Mouse (Mus musculus) limb, embryonic 15.5 days (tissue): ENCODE data around the gene Olfr1105. TPM values are rescaled to one million over a fixed set of nuclear protein-coding genes. Genes with fewer than 3 reads are reported as not detected.

Experiments used
- ATAC-seq: fragments of 200-750 bp; cut with Nextera tagmentation; 2 replicates; pipeline ENCODE4 v1.8.0; 2017; ENCODE audit warnings: low read depth, moderate TSS enrichment; ENCODE audit not compliant: insufficient number of reproducible peaks, low FRiP score, low TSS enrichment
- H3K27ac ChIP-seq: fragments of 300-500 bp; sonication (generic); 2 replicates; pipeline ENCODE4 v1.5.1; 2015; ENCODE audit warnings: moderate library complexity, mild to moderate bottlenecking, inconsistent platforms
- H3K27me3 ChIP-seq: fragments of 300-500 bp; sonication (generic); 2 replicates; pipeline ENCODE4 v1.6.1; 2015; ENCODE audit warnings: inconsistent platforms
- H3K36me3 ChIP-seq: fragments of 300-500 bp; sonication (generic); 2 replicates; pipeline ENCODE4 v1.6.1; 2015; ENCODE audit warnings: inconsistent platforms
- H3K4me1 ChIP-seq: fragments of 300-500 bp; sonication (generic); 2 replicates; pipeline ENCODE4 v1.6.1; 2015; ENCODE audit warnings: inconsistent platforms
- H3K4me2 ChIP-seq: fragments of 300-500 bp; sonication (generic); 2 replicates; pipeline ENCODE4 v1.6.1; 2015; ENCODE audit warnings: mild to moderate bottlenecking, inconsistent platforms
- H3K4me3 ChIP-seq: fragments of 300-500 bp; sonication (generic); 2 replicates; pipeline ENCODE4 v1.5.1; 2015; ENCODE audit warnings: mild to moderate bottlenecking, inconsistent platforms
- H3K9ac ChIP-seq: fragments of 300-500 bp; sonication (generic); 2 replicates; pipeline ENCODE4 v1.6.1; 2015; ENCODE audit warnings: inconsistent platforms
- H3K9me3 ChIP-seq: fragments of 300-500 bp; sonication (generic); 2 replicates; pipeline ENCODE4 v1.6.1; 2016; ENCODE audit warnings: inconsistent platforms
- WGBS: fragments of 180-500 bp; shearing (Covaris S2); methylation state at CpG from one replicate; pipeline ENCODE4 v1.1.7; 2015; 5-methylcytosine and 5-hydroxymethylcytosine counted together
- polyA plus RNA-seq: library from polyadenylated mRNA; unstranded; fragments of >200 nt; fragmentation: Nextera tagmentation; extraction: Ambion mirVana; gene quantifications from 2 replicates; pipeline ENCODE4 v1.2.1, GENCODE M21; 2015

The Olfr1105 gene
- polyA plus RNA-seq = not detected in 2 replicates

- Histone ChIP-seq H3K4me2 (no peak within 1 kb of the TSS), H3K9me3 (no peaks in the 10 kb centered on the region), H3K4me1 (no peaks in the 10 kb centered on the region), H3K27me3 (no peaks in the 10 kb centered on the region), H3K4me3 (no peak within 1 kb of the TSS), H3K36me3 (no peaks in the 10 kb centered on the region), H3K9ac (no peak within 1 kb of the TSS), H3K27ac (no peak within 1 kb of the TSS)
- no peak for ATAC-seq
Observed at GRCm38 (mm10) chr2:87036431-87036830, at the start of gene Olfr1105. Olfr1105 (minus strand) TSS chr2:87036531.

DNA sequence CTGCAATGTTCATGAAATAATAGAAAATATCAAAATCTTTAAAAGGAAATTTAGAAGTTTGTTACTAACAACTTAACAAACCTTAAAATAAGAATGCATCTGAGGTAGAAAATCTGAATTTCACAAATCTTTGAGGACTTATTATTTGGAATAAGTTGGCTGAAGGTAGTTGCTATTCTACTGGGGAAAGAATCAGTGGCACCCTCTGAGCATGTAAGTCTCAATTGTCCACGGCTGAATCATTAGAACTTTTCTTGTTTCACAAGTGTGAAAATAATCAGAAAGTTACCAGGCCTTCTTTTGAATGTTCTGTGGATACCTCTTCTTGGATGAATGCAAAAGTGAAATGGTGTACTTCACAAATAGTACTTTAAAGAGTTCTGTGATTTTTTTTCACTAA, 39.4 kb upstream of the Olfr1105 start, which contains the start of gene Olfr1107:
Olfr1107 (minus strand) TSS at position 101 of the 400 bp plus-strand sequence.
- Histone ChIP-seq H3K9me3 (no peaks in the 10 kb centered on the region), H3K4me2 (no peak within 1 kb of the TSS), H3K27ac (no peak within 1 kb of the TSS), H3K9ac (no peak within 1 kb of the TSS), H3K36me3 (no peaks in the 10 kb centered on the region), H3K27me3 (no peaks in the 10 kb centered on the region), H3K4me3 (no peak within 1 kb of the TSS), H3K4me1 (no peaks in the 10 kb centered on the region)
- WGBS = 83% methylated on average over 1 of the region's 1 CpGs
- no peak for ATAC-seq

GRCm38 (mm10) chr2:87052173-87052572, 15.8 kb upstream of the Olfr1105 start, which contains the start of gene Olfr1106:
Olfr1106 (minus strand) TSS chr2:87052273.
- Histone ChIP-seq H3K9ac (no peak within 1 kb of the TSS), H3K9me3 (no peaks in the 10 kb centered on the region), H3K36me3 (no peaks in the 10 kb centered on the region), H3K4me2 (no peak within 1 kb of the TSS), H3K27me3 (no peaks in the 10 kb centered on the region), H3K4me1 (no peaks in the 10 kb centered on the region), H3K4me3 (no peak within 1 kb of the TSS), H3K27ac (no peak within 1 kb of the TSS)
- 73% methylated on average over 1 of the region's 1 CpGs for WGBS
- no peak for ATAC-seq

GRCm38 (mm10) chr2:87026980-87027379, 9.4 kb downstream of the Olfr1105 start, which contains the start of gene Olfr1104:
Olfr1104 (minus strand) TSS chr2:87027080.
- WGBS = 73% methylated on average over 1 of the region's 1 CpGs
- no peak for ATAC-seq
- no peak within 1 kb of the TSS for H3K9ac ChIP-seq
- no peaks in the 10 kb centered on the region for H3K27me3 ChIP-seq
- H3K4me2 ChIP-seq = no peak within 1 kb of the TSS
- no peaks in the 10 kb centered on the region for H3K9me3 ChIP-seq
- H3K4me3 ChIP-seq = no peak within 1 kb of the TSS
- H3K27ac ChIP-seq = no peak within 1 kb of the TSS
- no peaks in the 10 kb centered on the region for H3K36me3 ChIP-seq
- H3K4me1 ChIP-seq = no peaks in the 10 kb centered on the region

GRCm38 (mm10) chr2:86998098-86998497, 38.2 kb downstream of the Olfr1105 start, which contains the start of gene Olfr1102:
Olfr1102 (plus strand) TSS chr2:86998398.
- no peaks in the 10 kb centered on the region for H3K9me3 ChIP-seq
- no peak within 1 kb of the TSS for H3K4me2 ChIP-seq
- ATAC-seq = no peak
- H3K4me1 ChIP-seq = no peaks in the 10 kb centered on the region
- H3K27ac ChIP-seq = no peak within 1 kb of the TSS
- H3K4me3 ChIP-seq = no peak within 1 kb of the TSS
- no peak within 1 kb of the TSS for H3K9ac ChIP-seq
- no peaks in the 10 kb centered on the region for H3K36me3 ChIP-seq
- no peaks in the 10 kb centered on the region for H3K27me3 ChIP-seq

DNA sequence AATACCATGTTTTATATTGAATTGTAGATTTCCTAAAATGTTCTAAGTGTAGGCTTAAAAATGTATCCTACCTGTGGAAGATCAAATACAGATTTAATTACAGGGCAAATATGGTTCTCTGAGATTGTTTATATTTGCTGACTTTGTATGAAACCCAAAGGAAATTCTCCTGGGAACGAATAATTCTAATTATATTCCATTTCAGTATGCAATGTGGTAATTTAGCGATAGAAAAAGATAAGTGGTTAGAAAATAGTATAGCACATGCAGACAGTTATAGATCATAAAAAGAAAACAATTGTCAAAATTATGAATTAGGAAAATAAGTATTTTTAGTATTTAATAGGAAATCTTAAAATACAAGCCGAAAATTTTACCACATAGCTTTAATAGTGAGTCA, 45.2 kb downstream of the Olfr1105 start, which contains the start of gene Olfr1101:
Olfr1101 (minus strand) TSS at position 101 of the 400 bp plus-strand sequence.
- ATAC-seq = no peak
- WGBS = 78% methylated on average over 3 of the region's 3 CpGs
- no peaks in the 10 kb centered on the region for H3K4me1 ChIP-seq
- no peak within 1 kb of the TSS for H3K27ac ChIP-seq
- H3K9me3 ChIP-seq = no peaks in the 10 kb centered on the region
- H3K36me3 ChIP-seq = no peaks in the 10 kb centered on the region
- H3K4me3 ChIP-seq = no peak within 1 kb of the TSS
- H3K27me3 ChIP-seq = no peaks in the 10 kb centered on the region
- H3K4me2 ChIP-seq = no peak within 1 kb of the TSS
- H3K9ac ChIP-seq = no peak within 1 kb of the TSS

Other genes with a start within 250 kb of the Olfr1105 start
- not detected in 2 replicates for gene Olfr141, start 226.5 kb downstream of the Olfr1105 start, polyA plus RNA-seq
- gene Olfr1094, start 211.9 kb downstream of the Olfr1105 start, polyA plus RNA-seq = not detected in 2 replicates
- not detected in 2 replicates for gene Olfr1095, start 184.8 kb downstream of the Olfr1105 start, polyA plus RNA-seq
- gene Gm13723, start 161.7 kb downstream of the Olfr1105 start, polyA plus RNA-seq = not detected in 2 replicates
- gene Olfr1097, start 144.3 kb downstream of the Olfr1105 start, polyA plus RNA-seq = not detected in 2 replicates
- gene Olfr1098, start 112.0 kb downstream of the Olfr1105 start, polyA plus RNA-seq = not detected in 2 replicates
- gene Olfr1099, start 75.8 kb downstream of the Olfr1105 start, polyA plus RNA-seq = not detected in 2 replicates
- not detected in 2 replicates for gene Olfr1100, start 56.6 kb downstream of the Olfr1105 start, polyA plus RNA-seq
- gene Olfr1101, start 45.3 kb downstream of the Olfr1105 start, polyA plus RNA-seq = not detected in 2 replicates
- gene Olfr1102, start 38.1 kb downstream of the Olfr1105 start, polyA plus RNA-seq = not detected in 2 replicates
- gene Olfr1104, start 9.5 kb downstream of the Olfr1105 start, polyA plus RNA-seq = not detected in 2 replicates
- gene Olfr1106, start 15.7 kb upstream of the Olfr1105 start, polyA plus RNA-seq = not detected in 2 replicates
- gene Olfr1107, start 39.3 kb upstream of the Olfr1105 start, polyA plus RNA-seq = not detected in 2 replicates
- gene Olfr1109, start 59.5 kb upstream of the Olfr1105 start, polyA plus RNA-seq = not detected in 2 replicates
- not detected in 2 replicates for gene Olfr259, start 78.0 kb upstream of the Olfr1105 start, polyA plus RNA-seq
- not detected in 2 replicates for gene Olfr1110, start 103.8 kb upstream of the Olfr1105 start, polyA plus RNA-seq
- not detected in 2 replicates for gene Olfr1111, start 116.1 kb upstream of the Olfr1105 start, polyA plus RNA-seq
- not detected in 2 replicates for gene Olfr1112, start 151.3 kb upstream of the Olfr1105 start, polyA plus RNA-seq
- not detected in 2 replicates for gene Olfr1113, start 172.4 kb upstream of the Olfr1105 start, polyA plus RNA-seq
- gene Olfr1115, start 211.5 kb upstream of the Olfr1105 start, polyA plus RNA-seq = not detected in 2 replicates
- gene Olfr1116, start 231.0 kb upstream of the Olfr1105 start, polyA plus RNA-seq = not detected in 2 replicates